Mouse (Mus musculus) left cerebral cortex, adult 18-20 months (tissue): ENCODE measurements around the gene Rara. TPM values are rescaled to one million over a fixed set of nuclear protein-coding genes. Genes with fewer than 3 reads are reported as not detected.
"Not testable (repeated sequence)": the region's sequence is repeated elsewhere in the genome, so short reads cannot be mapped to it uniquely, and the experiment has no call there.

Experiments
- DNase-seq, 2 experiments: peaks; one replicate each; pipeline ENCODE4 v3.0.0; 2021 to 2022; ENCODE audit warnings: low spot score in 2 of 2, mixed read lengths in 1 of 2
- total RNA-seq, 2 experiments: library from RNA; stranded (reverse); gene quantifications; 2 replicates each; pipeline ENCODE4 v1.2.3; 2021

The Rara gene
- total RNA-seq, 2 experiments from 2014 or later = 14.4 to 14.9 TPM

DNA sequence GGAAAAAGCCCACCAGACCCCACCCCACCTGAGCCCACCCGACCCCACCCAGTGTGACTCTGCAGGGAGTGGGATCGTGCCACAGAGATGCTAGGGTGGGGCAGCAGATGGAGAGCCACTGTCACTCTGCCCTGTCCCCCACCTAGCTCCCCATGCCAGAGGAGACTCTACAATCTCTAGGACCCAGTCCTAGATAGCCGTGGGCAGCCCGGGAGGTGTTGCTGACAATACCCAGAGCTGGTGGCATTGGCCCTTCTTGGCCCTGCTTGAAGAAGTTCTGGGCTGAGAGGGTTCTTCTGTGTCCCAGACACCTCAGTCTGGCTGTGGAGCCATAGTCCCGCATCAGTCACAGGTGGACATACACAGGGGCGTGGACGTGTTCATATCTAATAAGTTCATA is 57.9 kb downstream of the Rara start:
- no peak for DNase-seq

- DNase-seq = not testable (repeated sequence)
Observed at GRCm38 (mm10) chr11:98988260-98988659, 60.6 kb downstream of the Rara start.

- no peak for DNase-seq
Observed at GRCm38 (mm10) chr11:98990866-98991265, 63.2 kb downstream of the Rara start.

DNA sequence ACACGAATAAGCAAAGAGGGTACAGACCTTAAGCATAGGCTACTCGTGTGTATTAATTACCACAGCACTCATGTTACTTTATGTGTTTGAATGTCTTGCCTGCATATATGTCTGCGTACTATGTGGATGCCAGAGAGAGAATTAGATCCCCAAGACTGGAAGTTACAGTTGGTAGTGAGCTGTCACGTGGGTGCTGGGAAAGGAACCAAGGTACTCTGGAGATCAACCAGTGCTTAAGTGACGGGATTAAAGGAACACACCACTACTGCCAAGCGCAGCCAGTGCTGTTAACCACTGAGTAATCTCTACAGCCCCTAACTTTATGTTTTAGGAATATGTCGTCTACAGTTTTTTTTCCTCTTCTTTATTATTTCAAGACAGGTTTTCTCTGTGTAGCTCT is 68.4 kb downstream of the Rara start:
- no peak for DNase-seq

GRCm38 (mm10) chr11:98997659-98998058 is 70.0 kb downstream of the Rara start:
- no peak for DNase-seq

DNA sequence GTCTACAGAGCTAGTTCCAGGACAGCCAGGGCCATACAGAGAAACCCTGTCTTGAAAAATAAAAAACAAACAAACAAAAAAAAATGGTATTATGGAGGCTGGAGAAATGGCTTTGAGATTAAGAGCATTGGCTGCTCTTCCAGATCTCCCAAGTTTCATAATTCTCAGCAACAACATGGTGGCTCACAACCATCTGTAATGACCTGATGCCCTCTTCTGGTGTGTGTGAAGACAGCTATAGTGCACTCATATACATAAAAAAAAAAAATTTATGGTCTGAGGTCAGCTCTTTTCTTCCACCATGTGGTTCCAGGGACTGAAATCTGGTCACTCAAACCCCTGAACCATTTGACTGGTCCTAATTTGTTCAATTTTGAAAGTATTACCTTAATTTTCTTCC is 71.2 kb downstream of the Rara start:
- no peak for DNase-seq

DNA sequence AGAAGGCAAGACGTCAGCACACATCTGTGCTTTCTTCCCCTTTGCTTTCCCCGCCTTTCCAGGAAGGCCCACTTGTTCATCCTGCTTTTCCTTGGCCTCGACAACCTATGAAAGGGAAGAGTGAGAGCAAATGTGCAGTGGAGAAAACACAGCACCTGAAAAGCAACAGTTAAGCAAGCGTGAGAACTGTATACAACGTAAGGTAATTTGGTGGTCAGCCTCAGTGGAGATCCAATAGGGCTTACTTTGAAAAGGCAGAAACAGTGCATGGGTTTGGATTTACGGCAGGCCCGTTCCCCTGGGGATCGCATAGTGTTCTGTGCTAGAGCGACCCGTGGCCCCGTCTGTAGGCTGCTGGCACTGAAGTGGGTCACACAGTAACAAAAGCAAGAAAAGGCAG is 71.6 kb downstream of the Rara start:
- DNase-seq = no peak

GRCm38 (mm10) chr11:99006788-99007187 is 79.2 kb downstream of the Rara start:
- DNase-seq = no peak

GRCm38 (mm10) chr11:99010124-99010523 is 82.5 kb downstream of the Rara start:
- no peak for DNase-seq

DNA sequence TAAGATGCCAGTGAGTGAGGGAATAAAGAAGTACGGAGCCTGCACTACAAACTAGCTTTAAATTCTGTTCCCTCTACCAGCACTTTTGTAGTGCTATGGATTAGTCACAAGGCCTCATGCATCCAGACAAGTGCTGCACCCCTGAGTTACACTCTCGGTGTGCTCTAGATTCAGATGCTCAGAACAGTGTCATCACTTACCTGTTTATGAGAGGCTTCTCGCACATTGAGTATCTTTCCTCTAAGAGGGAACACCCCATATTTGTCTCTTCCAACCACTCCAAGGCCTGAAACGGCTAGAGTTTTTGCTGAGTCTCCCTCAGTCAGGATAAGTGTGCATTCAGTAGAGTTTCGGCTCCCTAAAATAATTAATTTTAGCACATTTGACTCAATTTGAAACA is 83.1 kb downstream of the Rara start:
- DNase-seq = no peak

DNA sequence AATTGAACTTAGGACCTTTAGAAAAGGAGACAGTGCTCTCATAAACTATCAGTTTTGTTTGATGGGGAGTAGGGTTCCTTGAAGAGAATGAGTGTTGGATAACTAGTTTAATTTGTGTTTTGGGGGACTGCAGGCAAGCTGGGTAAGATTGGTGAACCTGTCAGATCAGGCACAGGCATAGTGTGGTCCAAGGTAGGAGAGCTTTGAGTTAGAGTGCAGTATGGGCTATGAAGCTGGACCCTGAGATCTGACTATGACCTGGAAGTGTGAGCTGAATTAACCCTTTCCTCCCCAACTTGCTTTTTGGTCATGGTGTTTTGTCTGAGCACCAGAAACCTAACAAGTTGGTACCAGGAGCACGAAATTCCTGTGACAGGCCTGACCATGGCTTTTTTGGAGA is 86.2 kb downstream of the Rara start:
- DNase-seq = no peak

- no peak for DNase-seq
Observed at GRCm38 (mm10) chr11:99019844-99020243, 92.2 kb downstream of the Rara start.

DNA sequence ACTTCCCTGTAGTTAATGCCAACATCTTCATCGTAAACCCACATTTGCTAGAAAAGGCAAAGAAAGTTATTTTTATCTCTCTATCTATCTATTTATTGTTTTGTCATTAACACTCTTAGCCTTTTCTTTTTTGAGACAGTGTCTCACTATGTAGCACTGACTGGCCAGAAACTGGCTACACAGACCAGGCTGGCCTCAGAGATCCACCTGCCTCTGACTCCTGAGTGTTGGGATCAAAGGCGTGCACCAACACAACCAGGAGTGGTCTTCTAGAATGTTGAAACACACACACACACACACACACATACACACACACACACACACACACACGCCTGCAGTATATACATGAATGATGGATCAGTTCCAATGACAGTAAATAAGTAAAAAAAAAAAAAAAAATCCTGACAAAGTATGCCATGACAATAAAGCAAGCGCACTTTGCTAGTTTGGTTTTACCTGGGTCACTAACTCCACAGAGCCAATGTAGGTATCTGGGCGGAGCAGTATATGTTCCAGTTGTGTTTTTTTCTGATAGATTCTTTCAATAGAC is 94.8 kb downstream of the Rara start:
- no peak for DNase-seq

DNA sequence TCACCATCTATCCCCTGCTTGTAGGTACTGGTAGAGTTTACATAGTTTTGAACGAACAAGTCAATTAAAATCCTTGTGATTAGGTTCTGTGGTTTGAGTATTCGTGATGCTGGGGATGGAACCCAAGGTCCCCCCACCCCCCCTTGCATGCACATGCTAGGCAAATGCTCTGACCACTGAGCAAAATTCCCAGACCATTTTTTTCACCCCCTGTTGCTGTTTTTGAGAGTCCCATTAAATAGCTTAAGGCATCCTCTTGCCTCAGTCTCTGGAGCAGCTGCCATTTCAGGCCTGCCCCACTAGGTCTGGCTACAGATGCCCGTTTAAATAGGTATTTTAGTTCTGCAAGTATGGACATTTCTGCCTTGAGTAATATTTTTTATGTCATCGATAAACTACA is 95.5 kb downstream of the Rara start:
- no peak for DNase-seq

GRCm38 (mm10) chr11:99023500-99024467 is 96.2 kb downstream of the Rara start, which contains the start of gene Top2a:
Gene Top2a (minus strand): TSS chr11:99024189.
- DNase-seq = peak; percentile 89 to 95

Other genes with a start within 250 kb of the Rara start
- gene Psmd3, start 245.3 kb upstream of the Rara start, total RNA-seq = 100 to 1,000 TPM; 135 to 138 TPM
- not detected for gene Csf3, start 226.6 kb upstream of the Rara start, total RNA-seq
- gene Med24, start 198.4 kb upstream of the Rara start, total RNA-seq = 100 to 1,000 TPM; 108 to 127 TPM
- 100 to 1,000 TPM; 708 to 832 TPM for gene Thra, start 187.2 kb upstream of the Rara start, total RNA-seq
- 100 to 1,000 TPM in 1 of 2 experiments, 10 to 100 TPM in 1; 87.2 to 122 TPM for gene Nr1d1, start 152.5 kb upstream of the Rara start, total RNA-seq
- 100 to 1,000 TPM; 182 to 185 TPM for gene Msl1, start 132.3 kb upstream of the Rara start, total RNA-seq
- 10 to 100 TPM; 53.0 to 57.3 TPM for gene Casc3, start 122.9 kb upstream of the Rara start, total RNA-seq
- gene Rapgefl1, start 91.0 kb upstream of the Rara start, total RNA-seq = 100 to 1,000 TPM; 133 to 139 TPM
- gene Wipf2, start 64.2 kb upstream of the Rara start, total RNA-seq = 10 to 100 TPM; 73.3 to 75.5 TPM
- under 1 TPM; 0.33 to 0.45 TPM for gene Cdc6, start 20.0 kb upstream of the Rara start, total RNA-seq
- gene Gjd3, start 55.2 kb downstream of the Rara start, total RNA-seq = 1 to 10 TPM; 1.8 to 2.0 TPM
- under 1 TPM; 0.40 to 0.67 TPM for gene Top2a, start 96.4 kb downstream of the Rara start, total RNA-seq
- 10 to 100 TPM; 64.2 to 73.2 TPM for gene Igfbp4, start 113.4 kb downstream of the Rara start, total RNA-seq
- under 1 TPM; 0.14 to 0.16 TPM for gene Tns4, start 161.5 kb downstream of the Rara start, total RNA-seq
- under 1 TPM in 1 of 2 experiments, not detected in 1; 0.49 TPM for gene Ccr7, start 227.3 kb downstream of the Rara start, total RNA-seq